In genomic region chr9:73927276-73927675, GRCm38 (mm10) we compare ENCODE assay signal across 29 mouse cellular contexts. TPM values are rescaled to one million over a fixed set of nuclear protein-coding genes. Genes with fewer than 3 reads are reported as not detected.
DNase-seq lines count a peak whose midpoint lies in the region; ATAC-seq and TF ChIP-seq lines count a peak whose summit lies in the region.
"Had no signal": no experiment of that assay in that cellular context is flagged by ENCODE, and none has a peak within 500 bp of the region (broad histone marks: within the 10 kb centered on the region; RNA-seq: fewer than 3 reads in every experiment).

No protein-coding gene starts in this region.

- ATAC-seq in hindbrain, postnatal 0 days, result 0 out of 2 replicates have a peak, but pooled peaks have one; percentile 15
- no peak for ATAC-seq in hindbrain, embryonic 16.5 days
- ATAC-seq in kidney, embryonic 15.5 days (replicated peaks; ENCODE audit: low FRiP score), result no peak
- ATAC-seq: forebrain, embryonic 15.5 days; inflammation-experienced regulatory T-cells, adult 6 months; liver, embryonic 12.5 days; liver, postnatal 0 days had no signal

- no peaks in the 10 kb centered on the region for H3K4me1 ChIP-seq in hindbrain, postnatal 0 days (ENCODE audit: insufficient read depth, low read length)
- no peaks in the 10 kb centered on the region for H3K4me1 ChIP-seq in hindbrain, embryonic 16.5 days (ENCODE audit: control insufficient read depth, insufficient read depth, low read depth, low read length)
- no peaks in the 10 kb centered on the region for H3K4me1 ChIP-seq in kidney, embryonic 15.5 days
- H3K4me1 ChIP-seq: embryonic facial prominence, embryonic 13.5 days; forebrain, embryonic 10.5 days; forebrain, embryonic 15.5 days; hindbrain, embryonic 13.5 days; liver, embryonic 12.5 days; neural tube, embryonic 13.5 days; stomach, embryonic 15.5 days had no signal

- no peaks in the 10 kb centered on the region; the same call in 1 of the 2 replicates for H3K36me3 ChIP-seq in hindbrain, postnatal 0 days (ENCODE audit: insufficient read depth, low read length)
- peaks cover 4% of the 10 kb centered on the region; the same call in 1 of the 2 replicates for H3K36me3 ChIP-seq in hindbrain, embryonic 16.5 days (ENCODE audit: control insufficient read depth, insufficient read depth, low read length)
- no peaks in the 10 kb centered on the region for H3K36me3 ChIP-seq in kidney, embryonic 15.5 days
- H3K36me3 ChIP-seq: embryonic facial prominence, embryonic 13.5 days; forebrain, embryonic 10.5 days; forebrain, embryonic 15.5 days; G1E; liver, embryonic 12.5 days; neural tube, embryonic 13.5 days; stomach, embryonic 15.5 days had no signal

- H3K4me2 ChIP-seq in hindbrain, postnatal 0 days (ENCODE audit: low read depth, low read length), result no peak overlapping the region
- H3K4me2 ChIP-seq in hindbrain, embryonic 16.5 days (ENCODE audit: low read length), result no peak overlapping the region
- no peak overlapping the region for H3K4me2 ChIP-seq in kidney, embryonic 15.5 days
- H3K4me2 ChIP-seq: embryonic facial prominence, embryonic 13.5 days; forebrain, embryonic 15.5 days; heart, embryonic 11.5 days; hindbrain, embryonic 13.5 days; liver, embryonic 12.5 days; midbrain, embryonic 11.5 days; neural tube, embryonic 13.5 days; stomach, embryonic 15.5 days had no signal

- no peak overlapping the region for H3K9ac ChIP-seq in hindbrain, postnatal 0 days (replicated peaks; ENCODE audit: low read length)
- no peak overlapping the region for H3K9ac ChIP-seq in hindbrain, embryonic 16.5 days (ENCODE audit: low read depth, low read length)
- no peak overlapping the region for H3K9ac ChIP-seq in kidney, embryonic 15.5 days
- H3K9ac ChIP-seq: embryonic facial prominence, embryonic 13.5 days; forebrain, embryonic 15.5 days; hindbrain, embryonic 13.5 days; liver, embryonic 12.5 days; liver, postnatal 0 days; neural tube, embryonic 13.5 days; stomach, embryonic 15.5 days had no signal

- TF ChIP-seq CTCF in hindbrain, postnatal 0 days (IDR thresholded peaks at IDR 0.05; ENCODE audit: low read depth), result no peak

- no peaks in the 10 kb centered on the region for H3K27me3 ChIP-seq in hindbrain, postnatal 0 days (ENCODE audit: insufficient read depth, low read length)
- H3K27me3 ChIP-seq in hindbrain, embryonic 16.5 days (replicated peaks; ENCODE audit: control insufficient read depth, insufficient read depth, low read length), result no peaks in the 10 kb centered on the region
- no peaks in the 10 kb centered on the region for H3K27me3 ChIP-seq in kidney, embryonic 15.5 days
- H3K27me3 ChIP-seq: embryonic facial prominence, embryonic 13.5 days; forebrain, embryonic 15.5 days; hindbrain, embryonic 13.5 days; liver, embryonic 12.5 days; neural tube, embryonic 13.5 days; stomach, embryonic 15.5 days had no signal

- WGBS in hindbrain, postnatal 0 days, result 62% methylated on average over 2 of the region's 2 CpGs
- 80% methylated on average over 2 of the region's 2 CpGs for WGBS in hindbrain, embryonic 16.5 days
- 71% methylated on average over 2 of the region's 2 CpGs for WGBS in kidney, embryonic 15.5 days

- H3K27ac ChIP-seq in hindbrain, postnatal 0 days, result no peak overlapping the region
- H3K27ac ChIP-seq in hindbrain, embryonic 16.5 days (ENCODE audit: low read depth, low read length), result no peak overlapping the region
- H3K27ac ChIP-seq in kidney, embryonic 15.5 days, result no peak overlapping the region
- H3K27ac ChIP-seq: embryonic facial prominence, embryonic 13.5 days; forebrain, embryonic 10.5 days; forebrain, embryonic 15.5 days; hindbrain, embryonic 13.5 days; layer of hippocampus, adult 2 months; left cerebral cortex, adult 2 months; liver, embryonic 12.5 days; neural tube, embryonic 13.5 days; stomach, embryonic 15.5 days had no signal

- no peaks in the 10 kb centered on the region for H3K9me3 ChIP-seq in hindbrain, postnatal 0 days (ENCODE audit: low read length)
- H3K9me3 ChIP-seq in hindbrain, embryonic 16.5 days (ENCODE audit: control insufficient read depth, low read length), result 0 out of 2 replicates have a peak, but pooled peaks cover 4% of the 10 kb centered on the region
- H3K9me3 ChIP-seq in kidney, embryonic 15.5 days (replicated peaks), result no peaks in the 10 kb centered on the region
- H3K9me3 ChIP-seq: embryonic facial prominence, embryonic 13.5 days; forebrain, embryonic 10.5 days; forebrain, embryonic 15.5 days; hindbrain, embryonic 13.5 days; neural tube, embryonic 13.5 days; stomach, embryonic 15.5 days had no signal

- H3K4me3 ChIP-seq in hindbrain, postnatal 0 days (ENCODE audit: low read length), result no peak overlapping the region
- H3K4me3 ChIP-seq in hindbrain, embryonic 16.5 days (ENCODE audit: low read length), result no peak overlapping the region
- H3K4me3 ChIP-seq in kidney, embryonic 15.5 days (replicated peaks), result no peak overlapping the region
- H3K4me3 ChIP-seq: embryonic facial prominence, embryonic 13.5 days; forebrain, embryonic 10.5 days; forebrain, embryonic 15.5 days; hindbrain, embryonic 13.5 days; layer of hippocampus, adult 2 months; left cerebral cortex, adult 2 months; liver, embryonic 12.5 days; neural tube, embryonic 13.5 days; stomach, embryonic 15.5 days had no signal

- peak; percentile 45 for DNase-seq in hindbrain, postnatal 0 days (ENCODE audit: low spot score)
- peak; percentile 99 for DNase-seq in cerebellum, adult 11-12 months
- DNase-seq in cerebellum, adult 9-11 months, result peak; percentile 99
- DNase-seq in gastrocnemius, postnatal 10 days, result no peak
- DNase-seq in gastrocnemius, postnatal 25 days, result no peak
- DNase-seq: adrenal gland, adult 8-10 months; heart, postnatal 36 days; kidney, adult 18-20 months; kidney, postnatal 36 days; liver, postnatal 0 days; lung, postnatal 36 days; thymus, postnatal 14 days had no signal

RNA-seq across cellular contexts. Expression of gene Unc13c, which starts 41.5 kb away (rescaled TPM):
- 12.3 and 16.3 TPM in 2 replicates for total RNA-seq in hindbrain, postnatal 0 days (2014; rRNA removed)
- 7.1 and 7.8 TPM in 2 replicates for polyA plus RNA-seq in hindbrain, postnatal 0 days (2015; fragmentation: Nextera tagmentation; extraction: Ambion mirVana)
- 6.3 and 7.6 TPM in 2 replicates for polyA plus RNA-seq in hindbrain, embryonic 16.5 days (2015; fragmentation: Nextera tagmentation; extraction: Ambion mirVana)
- under 1 TPM; 0.54 to 0.56 TPM for total RNA-seq in gastrocnemius, postnatal 10 days (2021)
- total RNA-seq in gastrocnemius, postnatal 25 days (2021), result under 1 TPM; 0.13 to 0.16 TPM
- polyA plus RNA-seq in kidney, embryonic 15.5 days (2015; fragmentation: Nextera tagmentation; extraction: Ambion mirVana), result 0.49 and 0.52 TPM in 2 replicates
- total RNA-seq: common myeloid progenitor, adult 5-6 weeks; granulocyte monocyte progenitor cell, adult 5-6 weeks had no signal
- polyA plus RNA-seq: G1E; inflammation-experienced regulatory T-cells, adult 6 months had no signal

Comparison
In these comparisons a context has a peak if more than half of its experiments do, and no peak if none do; other contexts are left out.
1. DNase-seq: peak in hindbrain, postnatal 0 days (single experiment), cerebellum, adult 11-12 months (single experiment) and cerebellum, adult 9-11 months (single experiment); none in gastrocnemius, postnatal 10 days (single experiment) and gastrocnemius, postnatal 25 days (single experiment).